Mouse (Mus musculus) spleen, adult 2 months (tissue): ENCODE results near the gene Parm1. TPM values are rescaled to one million over a fixed set of nuclear protein-coding genes. Genes with fewer than 3 reads are reported as not detected.

Source experiments
- DNase-seq, 2 experiments: peaks; one replicate each; pipeline versions ENCODE4 v3.0.0 to v3.0.0-alpha.2; 2012 to 2021; ENCODE audit warnings: low spot score in 2 of 2, low read depth in 1 of 2
- H3K27ac ChIP-seq: fragments of 200-500 bp; 2 replicates; pipeline ENCODE4 v1.5.1; 2012; ENCODE audit warnings: low read length, inconsistent platforms; ENCODE audit not compliant: insufficient read depth
- H3K27me3 ChIP-seq: fragments of 200-500 bp; 2 replicates; pipeline ENCODE4 v1.6.1; 2012; ENCODE audit warnings: mild to moderate bottlenecking, moderate library complexity, low read length, inconsistent platforms; ENCODE audit not compliant: control insufficient read depth, insufficient read depth
- H3K36me3 ChIP-seq: fragments of 200-500 bp; 2 replicates; pipeline ENCODE4 v1.6.1; 2012; ENCODE audit warnings: mild to moderate bottlenecking, low read length, inconsistent platforms; ENCODE audit not compliant: control insufficient read depth, insufficient read depth
- H3K4me1 ChIP-seq: fragments of 200-500 bp; 2 replicates; pipeline ENCODE4 v1.6.1; 2011; ENCODE audit warnings: inconsistent platforms; ENCODE audit not compliant: control insufficient read depth, insufficient read depth, insufficient read length
- H3K4me3 ChIP-seq: fragments of 200-500 bp; 2 replicates; pipeline ENCODE4 v1.5.1; 2011; ENCODE audit warnings: mild to moderate bottlenecking, inconsistent platforms; ENCODE audit not compliant: insufficient read depth, insufficient read length; ENCODE audit errors: extremely low read depth
- CTCF ChIP-seq: fragments of 200-500 bp; IDR thresholded peaks from 2 replicates; pipeline ENCODE4 v1.5.1; 2011; ENCODE audit warnings: mild to moderate bottlenecking, inconsistent platforms; ENCODE audit not compliant: insufficient read depth, insufficient read length, insufficient replicate concordance; ENCODE audit errors: extremely low read depth
- POLR2A ChIP-seq: fragments of 200-500 bp; IDR thresholded peaks from 2 replicates; pipeline ENCODE4 v1.6.1; 2011; ENCODE audit warnings: low read depth, low read length, inconsistent platforms
- whole genome bisulfite sequencing: fragments of 180-500 bp; shearing (Covaris S2); methylation state at CpG from one replicate; pipeline ENCODE4 v1.1.7; 2018; 5-methylcytosine and 5-hydroxymethylcytosine counted together
- polyA plus RNA-seq: library from polyadenylated mRNA; depleted of rRNA; stranded (reverse); fragments of >200 nt; gene quantifications from 2 replicates; pipeline ENCODE4 v1.2.3, GENCODE M21; 2012

The Parm1 gene
- polyA plus RNA-seq, 1 experiment, result 5.1 TPM

- no peaks in the 10 kb centered on the region for H3K4me1 ChIP-seq
- no peak overlapping the region for H3K27ac ChIP-seq
- no peaks in the 10 kb centered on the region for H3K36me3 ChIP-seq
- no peaks in the 10 kb centered on the region for H3K27me3 ChIP-seq
- 36% methylated on average over 2 of the region's 2 CpGs for WGBS
- H3K4me3 ChIP-seq, result no peak overlapping the region
- no peak for DNase-seq
- TF ChIP-seq POLR2A (no peak), CTCF (no peak)
Measured at GRCm38 (mm10) chr5:91610499-91610898, 93.1 kb downstream of the Parm1 start.

GRCm38 (mm10) chr5:91611589-91611988 lies 94.2 kb downstream of the Parm1 start:
- Histone ChIP-seq H3K4me3 (no peak overlapping the region), H3K27ac (no peak overlapping the region), H3K27me3 (no peaks in the 10 kb centered on the region), H3K36me3 (no peaks in the 10 kb centered on the region), H3K4me1 (no peaks in the 10 kb centered on the region)
- 83% methylated on average over 3 of the region's 3 CpGs for WGBS
- TF ChIP-seq POLR2A (no peak), CTCF (no peak)
- DNase-seq, result no peak

GRCm38 (mm10) chr5:91617331-91618233 lies 100.2 kb downstream of the Parm1 start:
- 86% methylated on average over 11 of the region's 11 CpGs for WGBS
- no peak overlapping the region for H3K4me3 ChIP-seq
- H3K36me3 ChIP-seq, result no peaks in the 10 kb centered on the region
- H3K27ac ChIP-seq, result no peak overlapping the region
- no peak for DNase-seq
- H3K27me3 ChIP-seq, result no peaks in the 10 kb centered on the region
- TF ChIP-seq POLR2A (no peak), CTCF (no peak)
- no peaks in the 10 kb centered on the region for H3K4me1 ChIP-seq

- H3K4me1 ChIP-seq, result no peaks in the 10 kb centered on the region
- DNase-seq, result no peak
- no peak overlapping the region for H3K4me3 ChIP-seq
- no peak overlapping the region for H3K27ac ChIP-seq
- no peaks in the 10 kb centered on the region for H3K36me3 ChIP-seq
- TF ChIP-seq POLR2A (no peak), CTCF (no peak)
- H3K27me3 ChIP-seq, result no peaks in the 10 kb centered on the region
- 80% methylated on average over 4 of the region's 4 CpGs for WGBS
Measured at GRCm38 (mm10) chr5:91618661-91619173, 101.3 kb downstream of the Parm1 start.

- DNase-seq, result no peak
- Histone ChIP-seq H3K4me1 (no peaks in the 10 kb centered on the region), H3K4me3 (no peak overlapping the region), H3K36me3 (no peaks in the 10 kb centered on the region), H3K27me3 (no peaks in the 10 kb centered on the region), H3K27ac (no peak overlapping the region)
- TF ChIP-seq POLR2A, result no peak
- TF ChIP-seq CTCF, result no peak
- 95% methylated on average over 6 of the region's 6 CpGs for WGBS
Measured at GRCm38 (mm10) chr5:91621197-91621596, 103.8 kb downstream of the Parm1 start.

GRCm38 (mm10) chr5:91626823-91627222 lies 109.4 kb downstream of the Parm1 start:
- Histone ChIP-seq H3K4me1 (no peaks in the 10 kb centered on the region), H3K27me3 (no peaks in the 10 kb centered on the region), H3K27ac (no peak overlapping the region), H3K36me3 (no peaks in the 10 kb centered on the region), H3K4me3 (no peak overlapping the region)
- DNase-seq, result no peak
- WGBS, result 95% methylated on average over 7 of the region's 7 CpGs
- TF ChIP-seq CTCF (no peak), POLR2A (no peak)

- DNase-seq, result peak in 1 of 2 experiments; percentile 5
- Histone ChIP-seq H3K36me3 (no peaks in the 10 kb centered on the region), H3K27ac (no peak overlapping the region), H3K4me1 (no peaks in the 10 kb centered on the region), H3K4me3 (no peak overlapping the region), H3K27me3 (no peaks in the 10 kb centered on the region)
- no peak for TF ChIP-seq POLR2A
- TF ChIP-seq CTCF, result no peak
- WGBS, result 28% methylated on average over 5 of the region's 5 CpGs
Measured at GRCm38 (mm10) chr5:91629472-91629871, 112.1 kb downstream of the Parm1 start.
